Mouse (Mus musculus) testis, adult 2 months (tissue): ENCODE measurements at regions not wholly inside any gene's neighbourhood (a gene's known extent, or its start where the extent isn't known, plus 50 kb on each side); places are given as distances from the start of the nearest gene placed in this dataset.

Experiments
- CTCF ChIP-seq: fragments of 200-500 bp; IDR thresholded peaks from 2 replicates; pipeline ENCODE4 v1.5.1; 2012; ENCODE audit warnings: low read depth, mild to moderate bottlenecking, inconsistent platforms, low read length, moderate library complexity; ENCODE audit not compliant: control insufficient read depth, insufficient read depth, insufficient replicate concordance
- POLR2A ChIP-seq: fragments of 200-500 bp; IDR thresholded peaks from 2 replicates; pipeline ENCODE4 v1.6.1; 2012; ENCODE audit warnings: low read depth, mild to moderate bottlenecking, inconsistent platforms, low read length, moderate library complexity; ENCODE audit not compliant: control insufficient read depth

GRCm38 (mm10) chr13:99088285-99088684, 96.3 kb upstream of the Zfp366 start:
- TF ChIP-seq CTCF (no peak), POLR2A (no peak)
